ENCODE assay signal across 26 mouse cellular contexts in the genomic region with DNA sequence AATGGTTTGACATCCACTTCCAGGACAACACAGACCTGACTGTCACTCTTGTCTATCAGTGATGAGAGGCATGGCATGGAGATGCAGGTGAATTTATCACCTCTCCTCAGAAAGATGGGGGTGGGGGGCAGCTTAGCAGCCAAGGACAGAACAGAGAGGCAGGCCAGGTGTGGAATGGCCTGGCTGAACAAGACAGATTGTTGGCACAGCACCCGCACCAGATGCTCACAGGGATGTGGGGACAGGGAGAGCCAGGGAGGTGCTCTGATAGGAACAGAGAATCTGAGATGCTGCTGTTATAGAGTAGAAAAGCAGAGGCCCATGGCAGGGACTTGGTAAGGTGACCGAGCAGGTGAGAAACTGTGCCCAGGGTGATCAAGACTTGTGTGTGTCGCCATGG.
DNase-seq lines count a peak whose midpoint lies in the region; ATAC-seq and TF ChIP-seq lines count a peak whose summit lies in the region.
"Had no signal": no experiment of that assay in that cellular context is flagged by ENCODE, and none has a peak within 500 bp of the region (broad histone marks: within the 10 kb centered on the region; RNA-seq: fewer than 3 reads in every experiment).

No protein-coding gene starts in this region.

- no peaks in the 10 kb centered on the region for H3K9me3 ChIP-seq in forebrain, embryonic 12.5 days
- no peaks in the 10 kb centered on the region for H3K9me3 ChIP-seq in forebrain, embryonic 10.5 days
- no peaks in the 10 kb centered on the region for H3K9me3 ChIP-seq in hindbrain, embryonic 14.5 days (ENCODE audit: control insufficient read depth, low read length)
- H3K9me3 ChIP-seq in hindbrain, embryonic 12.5 days (replicated peaks) = no peaks in the 10 kb centered on the region
- H3K9me3 ChIP-seq in CH12.LX (replicated peaks; ENCODE audit: low read length) = no peaks in the 10 kb centered on the region
- H3K9me3 ChIP-seq in kidney, embryonic 16.5 days (ENCODE audit: low read length) = no peaks in the 10 kb centered on the region
- H3K9me3 ChIP-seq: embryonic facial prominence, embryonic 12.5 days; embryonic facial prominence, embryonic 15.5 days; forebrain, embryonic 15.5 days; heart, embryonic 12.5 days; heart, embryonic 15.5 days; hindbrain, embryonic 10.5 days had no signal

- no peak for ATAC-seq in forebrain, embryonic 12.5 days (ENCODE audit: low FRiP score)
- no peak for ATAC-seq in hindbrain, embryonic 14.5 days (ENCODE audit: low FRiP score)
- no peak for ATAC-seq in hindbrain, embryonic 12.5 days (ENCODE audit: low FRiP score)
- no peak for ATAC-seq in kidney, embryonic 16.5 days (ENCODE audit: low FRiP score, low TSS enrichment)
- ATAC-seq: forebrain, embryonic 15.5 days; hindbrain, postnatal 0 days; inflammation-experienced regulatory T-cells, adult 6 months; intestine, embryonic 16.5 days had no signal

- H3K27ac ChIP-seq in forebrain, embryonic 12.5 days = 0 out of 2 replicates have a peak overlapping the region, but pooled peaks have one; percentile 15
- H3K27ac ChIP-seq in forebrain, embryonic 10.5 days = no peak overlapping the region
- H3K27ac ChIP-seq in hindbrain, embryonic 14.5 days = 0 out of 2 replicates have a peak overlapping the region, but pooled peaks have one; percentile 17
- H3K27ac ChIP-seq in hindbrain, embryonic 12.5 days = no peak overlapping the region
- H3K27ac ChIP-seq in CH12.LX (ENCODE audit: insufficient read depth, low read depth) = peak overlapping the region; percentile 98
- H3K27ac ChIP-seq in kidney, embryonic 16.5 days (ENCODE audit: low read length) = no peak overlapping the region
- H3K27ac ChIP-seq: embryonic facial prominence, embryonic 12.5 days; embryonic facial prominence, embryonic 15.5 days; forebrain, embryonic 15.5 days; heart, embryonic 15.5 days; hindbrain, postnatal 0 days had no signal

- no peak for DNase-seq in forebrain, embryonic 10.5 days (ENCODE audit: extremely low spot score, low spot score)
- DNase-seq in hindbrain, embryonic 14.5 days (ENCODE audit: low spot score) = no peak
- DNase-seq in CH12.LX (ENCODE audit: extremely low read depth) = no peak
- DNase-seq: adrenal gland, adult 2 months; adrenal gland, postnatal 14 days; B cell, adult 2 months; cerebellum, adult 11-12 months; cerebellum, adult 9-10 months; cerebellum, postnatal 25 days; gastrocnemius, postnatal 25 days; heart, adult 18-20 months; heart, postnatal 10 days; heart, postnatal 36 days; kidney, adult 18-20 months had no signal

- no peak for TF ChIP-seq CTCF in CH12.LX (conservative IDR thresholded peaks at IDR 0.05 in 1 of 2, IDR thresholded peaks at IDR 0.05 in 1 of 2; ENCODE audit: low read depth in 2 of 2, low read length in 2 of 2)

- TF ChIP-seq RAD21 in CH12.LX (IDR thresholded peaks at IDR 0.05; ENCODE audit: low read depth, low read length) = no peak

- peaks cover 95% of the 10 kb centered on the region for H3K36me3 ChIP-seq in forebrain, embryonic 12.5 days (replicated peaks)
- peaks cover 98% of the 10 kb centered on the region for H3K36me3 ChIP-seq in forebrain, embryonic 10.5 days (replicated peaks)
- H3K36me3 ChIP-seq in hindbrain, embryonic 14.5 days (replicated peaks; ENCODE audit: control insufficient read depth, insufficient read depth) = peaks cover 98% of the 10 kb centered on the region
- H3K36me3 ChIP-seq in hindbrain, embryonic 12.5 days = peaks cover 84% of the 10 kb centered on the region
- peaks cover 74 to 86% of the 10 kb centered on the region in 2 experiments for H3K36me3 ChIP-seq in CH12.LX (replicated peaks in 1 of 2; ENCODE audit: control insufficient read depth in 1 of 2, insufficient read depth in 1 of 2, low read length in 1 of 2)
- peaks cover 77% of the 10 kb centered on the region for H3K36me3 ChIP-seq in kidney, embryonic 16.5 days (ENCODE audit: insufficient read depth, low read length)

- H3K79me2 ChIP-seq in CH12.LX (replicated peaks; ENCODE audit: control insufficient read depth, extremely low read depth, insufficient read depth, poor library complexity, severe bottlenecking) = peaks cover 23% of the 10 kb centered on the region

- no peak overlapping the region for H3K4me3 ChIP-seq in forebrain, embryonic 12.5 days (replicated peaks)
- no peak overlapping the region for H3K4me3 ChIP-seq in forebrain, embryonic 10.5 days
- H3K4me3 ChIP-seq in hindbrain, embryonic 14.5 days (replicated peaks; ENCODE audit: low read length) = no peak overlapping the region
- H3K4me3 ChIP-seq in hindbrain, embryonic 12.5 days = no peak overlapping the region
- H3K4me3 ChIP-seq in CH12.LX (replicated peaks in 1 of 3; ENCODE audit: low read depth in 2 of 3, low read length in 2 of 3, poor library complexity in 1 of 3) = no peak overlapping the region
- no peak overlapping the region for H3K4me3 ChIP-seq in kidney, embryonic 16.5 days (ENCODE audit: low read length)
- H3K4me3 ChIP-seq: embryonic facial prominence, embryonic 12.5 days; embryonic facial prominence, embryonic 15.5 days; forebrain, embryonic 15.5 days; heart, embryonic 12.5 days; heart, embryonic 15.5 days; hindbrain, embryonic 10.5 days had no signal

- no peak overlapping the region for H3K4me2 ChIP-seq in forebrain, embryonic 12.5 days
- H3K4me2 ChIP-seq in hindbrain, embryonic 14.5 days (replicated peaks) = no peak overlapping the region
- no peak overlapping the region for H3K4me2 ChIP-seq in hindbrain, embryonic 12.5 days (replicated peaks)
- H3K4me2 ChIP-seq in CH12.LX (ENCODE audit: insufficient read depth, low read depth, poor library complexity, severe bottlenecking) = no peak overlapping the region
- H3K4me2 ChIP-seq in kidney, embryonic 16.5 days (replicated peaks; ENCODE audit: low read depth, low read length) = no peak overlapping the region
- H3K4me2 ChIP-seq: embryonic facial prominence, embryonic 12.5 days; embryonic facial prominence, embryonic 15.5 days; forebrain, embryonic 15.5 days; heart, embryonic 12.5 days; heart, embryonic 15.5 days had no signal

- in situ Hi-C loops in CH12.LX (cut with MboI; ENCODE audit: low pct_ligation_motif_present, low pct_unique_long_range_greater_than_20kb, low sequenced_read_pairs) = loop anchor here (25.0 kb wide), 1 partner anchor 248 kb away; no protein-coding TSS in a partner anchor

- WGBS in forebrain, embryonic 12.5 days = 91% methylated on average over 3 of the region's 3 CpGs
- WGBS in forebrain, embryonic 10.5 days = 100% methylated on average over 3 of the region's 3 CpGs
- WGBS in hindbrain, embryonic 14.5 days = 88% methylated on average over 3 of the region's 3 CpGs
- 81% methylated on average over 3 of the region's 3 CpGs for WGBS in hindbrain, embryonic 12.5 days
- WGBS in kidney, embryonic 16.5 days = 91% methylated on average over 3 of the region's 3 CpGs

- dilution Hi-C loops in CH12.LX (cut with MboI; ENCODE audit: extremely low pct_ligation_motif_present, extremely low pct_unique_long_range_greater_than_20kb, low sequenced_read_pairs) = no loop called here

- no peaks in the 10 kb centered on the region for H3K27me3 ChIP-seq in forebrain, embryonic 12.5 days
- H3K27me3 ChIP-seq in forebrain, embryonic 10.5 days (ENCODE audit: poor library complexity, severe bottlenecking) = no peaks in the 10 kb centered on the region
- no peaks in the 10 kb centered on the region for H3K27me3 ChIP-seq in hindbrain, embryonic 14.5 days (ENCODE audit: control insufficient read depth, insufficient read depth, low read length)
- no peaks in the 10 kb centered on the region for H3K27me3 ChIP-seq in hindbrain, embryonic 12.5 days
- no peaks in the 10 kb centered on the region for H3K27me3 ChIP-seq in CH12.LX (replicated peaks)
- H3K27me3 ChIP-seq in kidney, embryonic 16.5 days (ENCODE audit: insufficient read depth, low read length) = no peaks in the 10 kb centered on the region
- H3K27me3 ChIP-seq: embryonic facial prominence, embryonic 12.5 days; embryonic facial prominence, embryonic 15.5 days; forebrain, embryonic 15.5 days; heart, embryonic 12.5 days; heart, embryonic 15.5 days had no signal

- no peak overlapping the region for H3K9ac ChIP-seq in forebrain, embryonic 12.5 days
- H3K9ac ChIP-seq in hindbrain, embryonic 14.5 days = no peak overlapping the region
- H3K9ac ChIP-seq in hindbrain, embryonic 12.5 days = no peak overlapping the region
- H3K9ac ChIP-seq in CH12.LX (ENCODE audit: insufficient read depth, low read depth) = no peak overlapping the region
- H3K9ac ChIP-seq in kidney, embryonic 16.5 days (replicated peaks; ENCODE audit: low read length) = no peak overlapping the region
- H3K9ac ChIP-seq: embryonic facial prominence, embryonic 12.5 days; embryonic facial prominence, embryonic 15.5 days; forebrain, embryonic 15.5 days; heart, embryonic 12.5 days; heart, embryonic 15.5 days had no signal

- no peak; the same call in 1 of the 2 replicates for TF ChIP-seq POLR2A in CH12.LX (IDR thresholded peaks at IDR 0.05; ENCODE audit: low read depth, low read length)

- TF ChIP-seq EP300 in CH12.LX (IDR thresholded peaks at IDR 0.05; ENCODE audit: low read length) = no peak

- peaks cover 10% of the 10 kb centered on the region for H3K4me1 ChIP-seq in forebrain, embryonic 12.5 days
- peaks cover 13% of the 10 kb centered on the region for H3K4me1 ChIP-seq in forebrain, embryonic 10.5 days
- H3K4me1 ChIP-seq in hindbrain, embryonic 14.5 days (replicated peaks; ENCODE audit: control insufficient read depth, insufficient read depth, low read length) = peaks cover 15% of the 10 kb centered on the region
- H3K4me1 ChIP-seq in hindbrain, embryonic 12.5 days = peaks cover 22% of the 10 kb centered on the region
- peaks cover 50 to 80% of the 10 kb centered on the region in 2 experiments for H3K4me1 ChIP-seq in CH12.LX (ENCODE audit: control insufficient read depth in 1 of 2, insufficient read depth in 2 of 2)
- H3K4me1 ChIP-seq in kidney, embryonic 16.5 days (ENCODE audit: insufficient read depth, low read length) = peaks cover 10% of the 10 kb centered on the region
- H3K4me1 ChIP-seq: embryonic facial prominence, embryonic 12.5 days had no signal

TF ChIP-seq in CH12.LX, 34 proteins besides CTCF, POLR2A, EP300 and RAD21 (continues in another document):
- TF ChIP-seq TCF12 (IDR thresholded peaks at IDR 0.05; ENCODE audit: low read depth, low read length) = no peak
- no peak for TF ChIP-seq MEF2A (IDR thresholded peaks at IDR 0.05; ENCODE audit: borderline replicate concordance, low read depth, low read length)
- TF ChIP-seq USF1 (IDR thresholded peaks at IDR 0.05; ENCODE audit: low read depth, low read length) = no peak
- TF ChIP-seq USF2 (conservative IDR thresholded peaks at IDR 0.05; ENCODE audit: low read depth, low read length) = no peak
- TF ChIP-seq ZNF384 (IDR thresholded peaks at IDR 0.05; ENCODE audit: low read depth, low read length) = no peak
- TF ChIP-seq SMC3 (IDR thresholded peaks at IDR 0.05; ENCODE audit: low read depth, low read length) = no peak
- TF ChIP-seq MAFK (IDR thresholded peaks at IDR 0.05; ENCODE audit: insufficient replicate concordance, low read length) = no peak
- no peak for TF ChIP-seq UBTF (IDR thresholded peaks at IDR 0.05; ENCODE audit: low read depth, low read length)
- TF ChIP-seq POLR2AphosphoS2 (IDR thresholded peaks at IDR 0.05; ENCODE audit: low read depth, low read length) = no peak
- no peak for TF ChIP-seq GABPA (IDR thresholded peaks at IDR 0.05; ENCODE audit: insufficient replicate concordance, low read depth, low read length)
- TF ChIP-seq SIN3A (IDR thresholded peaks at IDR 0.05; ENCODE audit: low read length) = no peak

Comparison
In these comparisons a context has a peak if more than half of its experiments do, and no peak if none do; other contexts are left out.
1. H3K27ac ChIP-seq: peak in forebrain, embryonic 12.5 days (single experiment), hindbrain, embryonic 14.5 days (single experiment) and CH12.LX (single experiment); none in forebrain, embryonic 10.5 days (single experiment), hindbrain, embryonic 12.5 days (single experiment) and kidney, embryonic 16.5 days (single experiment).